Comparison of ENCODE assay signal across 7 mouse cellular contexts in genomic region chr9:123525095-123525494, GRCm38 (mm10). TPM values are rescaled to one million over a fixed set of nuclear protein-coding genes. Genes with fewer than 3 reads are reported as not detected.
A peak's percentile ranks its signal among the peaks of the same experiment; 100 is the strongest.
DNase-seq lines count a peak whose midpoint lies in the region; ATAC-seq lines count a peak whose summit lies in the region.

No protein-coding gene starts in this region.

- ATAC-seq in megakaryocyte progenitor cell, adult 5-6 weeks (replicated peaks; ENCODE audit: poor library complexity): 0 out of 2 replicates have a peak, but pooled peaks have one; percentile 15

- peak; percentile 68 to 75 for DNase-seq in left cerebral cortex, adult 18-20 months (ENCODE audit: low spot score in 2 of 2)
- no peak for DNase-seq in left cerebral cortex, adult 8-10 months (ENCODE audit: low spot score in 2 of 2)
- DNase-seq in R1 (ENCODE audit: low read depth, low spot score): peak; percentile 65
- DNase-seq in cerebellum, postnatal 25 days: peak; percentile 59 to 80
- peak; percentile 42 for DNase-seq in hindlimb bud, embryonic 11.5 days (ENCODE audit: extremely low spot score, low read depth, low spot score)
- peak; percentile 28 to 63 for DNase-seq in spleen, postnatal 14 days (ENCODE audit: low spot score in 2 of 2)

RNA-seq across cellular contexts. Expression of gene Sacm1l, which starts 4.5 kb away (rescaled TPM):
- 10 to 100 TPM; 69.3 to 70.2 TPM for total RNA-seq in left cerebral cortex, adult 18-20 months (2021)
- total RNA-seq in left cerebral cortex, adult 8-10 months (2022): 10 to 100 TPM; 60.6 to 65.9 (median 62.7) TPM
- 33.3 and 35.8 TPM in 2 replicates for total RNA-seq in megakaryocyte progenitor cell, adult 5-6 weeks (2015)
- total RNA-seq in megakaryocyte progenitor cell, adult 5-6 weeks (2017): 36.4 and 46.2 TPM in 2 replicates

RNA-seq across cellular contexts. Expression of gene Limd1, which starts 46.6 kb away (rescaled TPM):
- total RNA-seq in left cerebral cortex, adult 18-20 months (2021): 1 to 10 TPM; 5.9 to 6.4 TPM
- 10 to 100 TPM in 1 of 4 experiments, 1 to 10 TPM in 3; 7.7 to 10.1 (median 8.0) TPM for total RNA-seq in left cerebral cortex, adult 8-10 months (2022)
- 24.2 and 24.6 TPM in 2 replicates for total RNA-seq in megakaryocyte progenitor cell, adult 5-6 weeks (2015)
- 19.0 and 20.4 TPM in 2 replicates for total RNA-seq in megakaryocyte progenitor cell, adult 5-6 weeks (2017)

Comparison
In these comparisons a context has a peak if more than half of its experiments do, and no peak if none do; other contexts are left out.
1. DNase-seq: peak in left cerebral cortex, adult 18-20 months (2 of 2), R1 (single experiment), cerebellum, postnatal 25 days (2 of 2), hindlimb bud, embryonic 11.5 days (single experiment) and spleen, postnatal 14 days (2 of 2); none in left cerebral cortex, adult 8-10 months (0 of 2).